Mouse (Mus musculus) lung, postnatal 0 days (tissue): ENCODE data around the gene Vgll4. TPM values are rescaled to one million over a fixed set of nuclear protein-coding genes. Genes with fewer than 3 reads are reported as not detected.

Experiments
- ATAC-seq: fragments of 200-750 bp; cut with Nextera tagmentation; 2 replicates; pipeline ENCODE4 v1.8.0; 2017; ENCODE audit warnings: moderate library complexity
- DNase-seq: peaks from one replicate; pipeline ENCODE4 v3.0.0-alpha.2; 2016; ENCODE audit warnings: low spot score
- H3K27ac ChIP-seq: fragments of 300-500 bp; sonication (generic); 2 replicates; pipeline ENCODE4 v1.5.1; 2014; ENCODE audit warnings: antibody characterized with exemption, mild to moderate bottlenecking, low read length, mixed read lengths
- H3K27me3 ChIP-seq: fragments of 300-500 bp; sonication (generic); replicated peaks from 2 replicates; pipeline ENCODE4 v1.6.1; 2014; ENCODE audit warnings: low read length, mixed read lengths; ENCODE audit not compliant: insufficient read depth
- H3K36me3 ChIP-seq: fragments of 300-500 bp; sonication (generic); 2 replicates; pipeline ENCODE4 v1.6.1; 2014; ENCODE audit warnings: low read length, mixed read lengths; ENCODE audit not compliant: insufficient read depth
- H3K4me1 ChIP-seq: fragments of 300-500 bp; sonication (generic); 2 replicates; pipeline ENCODE4 v1.6.1; 2014; ENCODE audit warnings: antibody characterized with exemption, low read depth, low read length, mixed read lengths; ENCODE audit not compliant: insufficient read depth
- H3K4me2 ChIP-seq: fragments of 300-500 bp; sonication (generic); replicated peaks from 2 replicates; pipeline ENCODE4 v1.6.1; 2014; ENCODE audit warnings: low read depth, mild to moderate bottlenecking, low read length, moderate library complexity, mixed read lengths
- H3K4me3 ChIP-seq: fragments of 300-500 bp; sonication (generic); 2 replicates; pipeline ENCODE4 v1.5.1; 2014; ENCODE audit warnings: low read depth, low read length
- H3K9ac ChIP-seq: fragments of 300-500 bp; sonication (generic); replicated peaks from 2 replicates; pipeline ENCODE4 v1.6.1; 2014; ENCODE audit warnings: low read depth, mild to moderate bottlenecking
- H3K9me3 ChIP-seq: fragments of 300-500 bp; sonication (generic); 2 replicates; pipeline ENCODE4 v1.6.1; 2016; ENCODE audit warnings: low read length, mixed read lengths
- CTCF ChIP-seq: IDR thresholded peaks from 2 replicates; pipeline ENCODE4 v1.5.1; 2016; ENCODE audit warnings: antibody characterized with exemption, mild to moderate bottlenecking
- EP300 ChIP-seq: IDR thresholded peaks from 2 replicates; pipeline ENCODE4 v1.6.1; 2016; ENCODE audit warnings: antibody characterized with exemption, mild to moderate bottlenecking, control low read depth
- WGBS: fragments of 180-500 bp; shearing (Covaris S2); extraction: QIAGEN DNeasy Blood & Tissue Kit; methylation state at CpG from one replicate; pipeline ENCODE4 v1.1.7; 2014; 5-methylcytosine and 5-hydroxymethylcytosine counted together
- polyA plus RNA-seq: library from polyadenylated mRNA; unstranded; fragments of >200 nt; fragmentation: Nextera tagmentation; extraction: Ambion mirVana; gene quantifications from 2 replicates; pipeline ENCODE4 v1.2.1, GENCODE M21; 2015

The Vgll4 gene
- polyA plus RNA-seq, 1 experiment from 2014 or later: 104 TPM

DNA sequence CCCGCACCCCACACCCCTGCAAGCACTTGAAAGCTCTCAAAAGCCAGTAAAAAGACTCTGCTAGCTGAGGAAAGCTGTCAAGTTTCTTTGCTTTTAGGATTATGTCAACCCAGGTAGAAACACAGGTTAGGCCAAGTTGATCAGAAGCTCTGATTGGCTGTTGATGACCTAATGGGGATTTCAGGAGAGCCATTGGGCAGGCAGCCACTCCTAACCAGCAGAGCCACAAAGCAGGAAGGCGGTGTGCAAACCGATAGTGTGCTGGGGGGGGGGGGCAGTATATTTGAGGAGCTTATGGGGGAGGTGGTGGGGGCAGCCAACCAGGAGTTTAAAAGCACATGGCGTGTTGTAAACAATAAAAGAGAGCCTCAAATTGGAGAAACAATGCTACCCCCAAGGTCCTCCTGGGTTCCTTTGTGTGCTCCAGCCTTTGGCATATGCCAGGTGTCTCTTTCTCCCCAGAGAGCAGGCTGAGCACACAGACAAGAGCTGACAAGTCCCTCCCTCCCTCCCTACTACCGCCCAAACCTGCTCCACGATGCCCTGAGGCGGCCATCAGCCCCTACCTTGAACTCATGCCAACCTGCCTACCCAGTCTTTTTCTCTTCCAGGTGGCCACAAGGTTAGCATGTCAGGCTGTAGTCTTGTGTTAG lies 18.3 kb upstream of the Vgll4 start:
- no peaks in the 10 kb centered on the region for H3K4me1 ChIP-seq
- DNase-seq: peak; percentile 90
- H3K9me3 ChIP-seq: no peaks in the 10 kb centered on the region
- H3K4me2 ChIP-seq: no peak overlapping the region; the same call in 1 of the 2 replicates
- H3K4me3 ChIP-seq: no peak overlapping the region
- no peaks in the 10 kb centered on the region for H3K27me3 ChIP-seq
- 47% methylated on average over 7 of the region's 7 CpGs for WGBS
- H3K9ac ChIP-seq: no peak overlapping the region
- H3K27ac ChIP-seq: peak overlapping the region; percentile 93
- ATAC-seq: peak; percentile 85
- TF ChIP-seq CTCF (no peak), EP300 (no peak)
- H3K36me3 ChIP-seq: no peaks in the 10 kb centered on the region

- no peaks in the 10 kb centered on the region for H3K36me3 ChIP-seq
- no peaks in the 10 kb centered on the region for H3K27me3 ChIP-seq
- ATAC-seq: no peak
- no peak for TF ChIP-seq CTCF
- no peak for TF ChIP-seq EP300
- H3K9ac ChIP-seq: no peak overlapping the region
- H3K4me1 ChIP-seq: no peaks in the 10 kb centered on the region
- no peak overlapping the region for H3K4me3 ChIP-seq
- no peak for DNase-seq
- H3K4me2 ChIP-seq: no peak overlapping the region
- whole genome bisulfite sequencing: 42% methylated on average over 7 of the region's 7 CpGs
- no peak overlapping the region for H3K27ac ChIP-seq
- H3K9me3 ChIP-seq: no peaks in the 10 kb centered on the region
Measured at GRCm38 (mm10) chr6:114982671-114983070, 12.9 kb upstream of the Vgll4 start.

- no peaks in the 10 kb centered on the region for H3K27me3 ChIP-seq
- no peak for DNase-seq
- H3K4me3 ChIP-seq: no peak overlapping the region
- H3K27ac ChIP-seq: no peak overlapping the region
- 60% methylated on average over 1 of the region's 1 CpGs for WGBS
- TF ChIP-seq EP300: no peak
- no peak for TF ChIP-seq CTCF
- no peak overlapping the region for H3K9ac ChIP-seq
- no peak for ATAC-seq
- H3K36me3 ChIP-seq: no peaks in the 10 kb centered on the region
- H3K4me2 ChIP-seq: no peak overlapping the region
- no peaks in the 10 kb centered on the region for H3K4me1 ChIP-seq
- H3K9me3 ChIP-seq: no peaks in the 10 kb centered on the region
Measured at GRCm38 (mm10) chr6:114979715-114980114, 9.9 kb upstream of the Vgll4 start.

DNA sequence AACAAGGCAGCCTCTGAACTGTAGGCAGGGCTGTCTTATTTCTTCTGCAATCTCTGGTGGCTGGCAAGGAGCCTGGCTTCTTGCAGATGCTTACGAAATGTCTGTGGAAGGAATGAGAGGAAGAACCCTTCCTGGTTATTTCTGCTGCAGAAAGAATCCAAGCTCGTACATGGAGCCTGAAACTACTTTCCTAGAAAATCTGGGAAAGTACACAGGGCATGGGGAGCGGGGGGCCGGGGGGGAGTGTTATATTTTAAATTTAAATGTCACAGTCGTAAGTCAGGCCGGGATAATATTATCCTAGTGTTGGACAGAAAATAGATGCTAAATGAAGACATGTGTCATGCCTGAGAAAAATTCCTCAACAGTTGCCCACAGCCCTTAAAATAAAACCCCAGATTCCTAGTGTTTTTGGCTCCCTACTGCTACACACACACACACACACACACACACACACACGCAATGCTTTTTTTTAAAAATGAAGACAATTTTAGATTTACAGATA lies 7.2 kb upstream of the Vgll4 start:
- H3K27ac ChIP-seq: no peak overlapping the region

DNA sequence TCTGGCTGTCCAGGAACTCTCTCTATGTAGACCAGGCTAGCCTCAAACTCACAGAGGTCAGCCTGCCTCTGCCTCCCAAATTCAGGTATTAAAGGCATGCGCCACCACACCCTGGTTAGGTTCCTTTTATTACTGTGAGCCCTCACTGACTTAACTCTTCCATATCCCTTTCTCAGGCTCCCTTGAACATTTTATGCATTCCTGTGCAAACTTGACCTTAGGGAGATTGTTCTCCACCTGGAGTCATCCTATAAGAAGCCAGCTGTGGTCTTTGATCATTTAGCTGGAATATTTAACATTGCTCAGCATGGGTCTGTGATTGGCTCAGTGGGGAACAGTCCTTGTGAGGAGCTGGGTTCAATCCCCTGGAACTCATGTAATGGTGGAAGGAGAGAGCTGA lies 4.5 kb upstream of the Vgll4 start:
- TF ChIP-seq EP300 (no peak), CTCF (no peak)

More for the DNA sequence above, 7.2 kb upstream of the Vgll4 start:
- DNase-seq (peak; percentile 84), ATAC-seq (peak; percentile 46; the same call in 1 of the 2 replicates)
- no peak overlapping the region for H3K4me3 ChIP-seq
- TF ChIP-seq EP300 (no peak), CTCF (no peak)
- no peaks in the 10 kb centered on the region for H3K27me3 ChIP-seq
- H3K36me3 ChIP-seq: no peaks in the 10 kb centered on the region
- no peak overlapping the region for H3K4me2 ChIP-seq
- no peaks in the 10 kb centered on the region for H3K9me3 ChIP-seq
- H3K9ac ChIP-seq: no peak overlapping the region
- 62% methylated on average over 7 of the region's 7 CpGs for WGBS
- H3K4me1 ChIP-seq: no peaks in the 10 kb centered on the region

GRCm38 (mm10) chr6:114972988-114973387 lies 3.2 kb upstream of the Vgll4 start:
- no peak overlapping the region for H3K9ac ChIP-seq
- H3K4me2 ChIP-seq: no peak overlapping the region
- H3K36me3 ChIP-seq: no peaks in the 10 kb centered on the region
- TF ChIP-seq EP300 (no peak), CTCF (no peak)
- 55% methylated on average over 1 of the region's 1 CpGs for WGBS
- DNase-seq (no peak), ATAC-seq (no peak)
- H3K9me3 ChIP-seq: no peaks in the 10 kb centered on the region
- H3K4me3 ChIP-seq: no peak overlapping the region
- no peak overlapping the region for H3K27ac ChIP-seq
- H3K4me1 ChIP-seq: no peaks in the 10 kb centered on the region
- H3K27me3 ChIP-seq: no peaks in the 10 kb centered on the region

More for the DNA sequence above, 4.5 kb upstream of the Vgll4 start:
- H3K9me3 ChIP-seq: no peaks in the 10 kb centered on the region
- H3K9ac ChIP-seq: no peak overlapping the region
- WGBS: 90% methylated on average over 1 of the region's 1 CpGs
- ATAC-seq (no peak), DNase-seq (no peak)
- no peak overlapping the region for H3K4me3 ChIP-seq
- no peak overlapping the region for H3K27ac ChIP-seq
- H3K36me3 ChIP-seq: no peaks in the 10 kb centered on the region
- H3K4me2 ChIP-seq: no peak overlapping the region
- H3K4me1 ChIP-seq: no peaks in the 10 kb centered on the region
- H3K27me3 ChIP-seq: no peaks in the 10 kb centered on the region
